Mouse (Mus musculus) C2C12 (cell line): ENCODE measurements around the gene Coasy. TPM values are rescaled to one million over a fixed set of nuclear protein-coding genes. Genes with fewer than 3 reads are reported as not detected.

Source experiments
- H3K27me3 ChIP-seq: one replicate; pipeline ENCODE4 v1.6.1; 2011; ENCODE audit not compliant: control insufficient read depth, insufficient read depth, insufficient read length
- H3K36me3 ChIP-seq: one replicate; pipeline ENCODE4 v1.6.1; 2011; ENCODE audit not compliant: control insufficient read depth, insufficient read depth
- H3K4me3 ChIP-seq: one replicate; pipeline ENCODE4 v1.5.1; 2011; ENCODE audit warnings: mild to moderate bottlenecking, control low read depth; ENCODE audit not compliant: poor library complexity, insufficient read depth, severe bottlenecking
- H3K79me2 ChIP-seq: one replicate; pipeline ENCODE4 v1.6.1; 2011; ENCODE audit not compliant: control insufficient read depth, insufficient read depth
- H3K79me3 ChIP-seq: one replicate; pipeline ENCODE4 v1.6.1; 2011; ENCODE audit warnings: low read depth, control low read depth
- H3ac ChIP-seq: one replicate; pipeline ENCODE3; 2011; ENCODE audit warnings: low read depth; ENCODE audit not compliant: control insufficient read depth, insufficient read length
- CEBPB ChIP-seq: IDR thresholded peaks from one replicate; pipeline ENCODE4 v1.6.1; 2011; ENCODE audit warnings: low read depth, mild to moderate bottlenecking, control low read depth, moderate library complexity
- CTCF ChIP-seq: IDR thresholded peaks from one replicate; pipeline ENCODE4 v1.5.1; 2011; ENCODE audit not compliant: control insufficient read depth, insufficient read depth, insufficient read length
- FOSL1 ChIP-seq: IDR thresholded peaks from one replicate; pipeline ENCODE4 v1.8.0; 2011; ENCODE audit warnings: mild to moderate bottlenecking, low read length; ENCODE audit not compliant: poor library complexity, insufficient read depth, severe bottlenecking
- MAX ChIP-seq: IDR thresholded peaks from one replicate; pipeline ENCODE4 v1.6.1; 2011; ENCODE audit warnings: mild to moderate bottlenecking, control low read depth
- MYOD1 ChIP-seq: IDR thresholded peaks from one replicate; pipeline ENCODE4 v1.6.1; 2011; ENCODE audit warnings: low read depth; ENCODE audit not compliant: control insufficient read depth, insufficient read length
- MYOG ChIP-seq: IDR thresholded peaks from one replicate; pipeline ENCODE4 v1.6.1; 2011; ENCODE audit not compliant: control insufficient read depth, insufficient read length; ENCODE audit errors: extremely low read depth
- USF1 ChIP-seq: IDR thresholded peaks from one replicate; pipeline ENCODE4 v1.6.1; 2011; ENCODE audit warnings: low read depth, mild to moderate bottlenecking, control low read depth, moderate library complexity
- polyA plus RNA-seq: library from polyadenylated mRNA; unstranded; fragments of >200 nt; fragmentation: generic; extraction: Trizol; gene quantifications from one replicate; pipeline ENCODE4 v1.2.1, GENCODE M21; 2012; ENCODE audit warnings: missing spikeins

Gene Coasy
- polyA plus RNA-seq, 1 experiment, result 31.0 TPM

DNA sequence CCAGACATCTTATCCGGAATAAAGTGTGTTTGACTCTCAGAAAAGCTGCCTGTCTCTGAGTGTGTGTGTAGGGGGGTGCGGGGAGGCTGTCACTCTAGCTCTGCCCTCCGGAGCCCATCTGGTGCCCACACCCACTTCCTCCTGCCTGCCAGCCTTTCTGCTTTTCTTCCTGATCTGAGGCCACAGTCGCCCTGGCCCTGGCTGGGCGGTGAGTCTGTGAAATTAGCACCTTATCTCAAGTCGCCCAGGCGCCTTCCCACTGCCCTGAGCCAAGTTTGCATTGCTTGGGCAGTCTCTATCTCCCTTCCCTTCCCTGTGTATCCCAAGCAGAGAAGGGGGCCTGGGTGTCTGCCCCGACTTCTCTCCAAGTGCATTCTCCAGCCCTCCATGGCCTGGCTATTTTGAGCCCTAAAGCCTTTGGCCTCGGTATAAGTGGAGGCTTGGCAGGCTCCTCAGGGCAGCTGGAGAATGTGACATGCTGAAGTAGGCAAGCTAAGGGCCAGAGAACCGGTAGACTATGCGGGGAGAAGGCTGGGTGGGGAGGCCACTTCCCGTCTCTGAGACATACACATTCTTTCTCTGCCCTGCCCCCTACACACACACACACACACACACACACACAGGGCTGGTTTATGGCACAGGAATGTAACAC is 18.6 kb upstream of the Coasy start:
- H3K4me3 ChIP-seq, result no peak overlapping the region

DNA sequence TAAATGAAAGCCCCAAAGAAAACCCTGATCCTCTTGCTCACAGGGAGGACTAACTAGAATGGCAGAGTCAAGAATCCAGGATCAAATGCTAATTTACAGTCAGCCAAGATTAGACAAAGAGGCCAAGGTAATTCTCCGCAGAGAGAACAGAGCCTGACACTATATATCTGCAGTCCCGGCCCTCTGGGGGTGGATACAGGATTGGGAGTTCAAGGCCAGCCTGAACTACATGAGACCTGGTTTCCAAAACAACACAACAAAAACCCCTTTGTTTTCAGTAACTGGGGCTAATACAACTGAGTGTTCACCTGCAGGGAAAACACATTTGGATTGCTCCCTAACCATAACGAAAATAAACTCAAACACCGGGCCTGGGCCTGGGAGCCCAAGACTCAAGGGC is 17.9 kb upstream of the Coasy start:
- no peak overlapping the region for H3ac ChIP-seq
- H3K4me3 ChIP-seq, result no peak overlapping the region
- no peaks in the 10 kb centered on the region for H3K27me3 ChIP-seq
- H3K36me3 ChIP-seq, result no peaks in the 10 kb centered on the region
- no peaks in the 10 kb centered on the region for H3K79me2 ChIP-seq
- TF ChIP-seq CEBPB (no peak), USF1 (no peak), MYOG (no peak), MAX (no peak)
- no peaks in the 10 kb centered on the region for H3K79me3 ChIP-seq

More for the DNA sequence above, 18.6 kb upstream of the Coasy start:
- Histone ChIP-seq H3K79me3 (no peaks in the 10 kb centered on the region), H3K27me3 (no peaks in the 10 kb centered on the region), H3ac (no peak overlapping the region), H3K79me2 (no peaks in the 10 kb centered on the region), H3K36me3 (no peaks in the 10 kb centered on the region)
- TF ChIP-seq CTCF (no peak), MYOD1 (peak; percentile 19)

DNA sequence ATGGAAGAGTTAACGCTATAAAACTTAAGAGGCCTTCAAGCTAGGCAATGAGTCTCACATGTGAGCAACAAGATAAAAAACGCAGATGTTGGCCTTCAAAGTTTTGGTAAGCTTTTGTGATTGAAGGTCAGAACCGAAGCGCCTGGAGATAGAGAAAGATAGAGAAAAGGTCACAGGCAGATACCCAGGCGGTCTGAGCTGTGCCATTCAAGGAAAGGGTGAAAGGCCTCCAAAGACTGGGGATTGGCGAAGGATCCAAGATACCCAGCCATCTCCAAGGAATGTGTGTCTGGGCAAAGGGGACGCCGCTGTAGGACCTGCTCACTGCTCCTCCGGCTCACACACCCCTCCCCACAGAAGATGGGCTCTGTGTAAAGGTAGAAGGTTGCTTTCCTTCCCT is 17.4 kb upstream of the Coasy start:
- H3K27me3 ChIP-seq, result no peaks in the 10 kb centered on the region
- no peak overlapping the region for H3K4me3 ChIP-seq
- TF ChIP-seq MYOG, result no peak
- TF ChIP-seq MAX, result no peak
- no peak for TF ChIP-seq FOSL1
- TF ChIP-seq USF1, result no peak
- TF ChIP-seq CTCF, result no peak
- no peak for TF ChIP-seq MYOD1
- TF ChIP-seq CEBPB, result no peak
- no peaks in the 10 kb centered on the region for H3K79me2 ChIP-seq
- H3ac ChIP-seq, result no peak overlapping the region
- H3K36me3 ChIP-seq, result no peaks in the 10 kb centered on the region
- H3K79me3 ChIP-seq, result no peaks in the 10 kb centered on the region

DNA sequence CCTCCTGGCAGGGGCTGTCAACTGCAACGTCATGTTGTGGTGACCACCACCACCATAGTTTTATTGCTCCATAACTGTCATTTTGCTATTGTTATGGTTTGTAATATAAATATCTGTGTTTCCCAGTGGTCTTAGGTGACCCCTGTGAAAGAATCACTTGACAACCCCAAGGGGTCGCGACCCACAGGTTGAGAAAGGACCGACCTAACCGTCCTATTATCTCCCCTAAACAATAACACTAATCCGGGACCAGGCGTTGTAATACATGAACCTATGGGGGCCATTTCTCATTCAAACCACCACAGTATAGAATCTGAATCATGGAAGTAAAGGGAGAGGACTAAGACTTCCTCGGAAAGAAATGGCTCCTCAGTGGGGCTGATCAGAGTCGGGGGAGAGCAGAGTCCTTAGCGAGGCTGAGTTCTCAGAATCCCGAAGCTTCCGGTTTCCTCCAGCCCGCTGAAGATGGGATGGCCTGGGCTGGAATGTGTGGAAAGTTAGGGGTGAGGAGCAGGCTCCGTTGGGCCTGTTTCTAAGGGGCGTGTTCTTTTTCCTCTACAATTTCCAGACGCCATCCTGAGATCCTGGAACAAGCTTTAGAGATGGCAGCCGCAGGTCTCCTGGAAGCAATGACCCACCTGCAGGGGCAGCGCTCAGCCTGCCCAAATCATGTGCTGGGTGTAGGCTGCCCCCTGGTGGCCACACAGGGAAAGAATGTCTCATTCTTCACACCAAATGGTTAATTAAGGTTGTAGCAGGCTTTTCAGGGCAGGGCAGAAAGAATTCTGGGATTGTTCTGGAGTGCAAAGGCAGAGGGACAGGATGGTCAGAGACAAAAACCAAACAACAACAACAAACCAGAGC is 15.6 kb upstream of the Coasy start:
- Histone ChIP-seq H3K27me3 (no peaks in the 10 kb centered on the region), H3K79me3 (no peaks in the 10 kb centered on the region), H3K4me3 (no peak overlapping the region), H3ac (no peak overlapping the region), H3K79me2 (no peaks in the 10 kb centered on the region), H3K36me3 (no peaks in the 10 kb centered on the region)
- TF ChIP-seq CTCF (peak; percentile 80), FOSL1 (no peak), MAX (peak; percentile 55), USF1 (peak; percentile 15)

DNA sequence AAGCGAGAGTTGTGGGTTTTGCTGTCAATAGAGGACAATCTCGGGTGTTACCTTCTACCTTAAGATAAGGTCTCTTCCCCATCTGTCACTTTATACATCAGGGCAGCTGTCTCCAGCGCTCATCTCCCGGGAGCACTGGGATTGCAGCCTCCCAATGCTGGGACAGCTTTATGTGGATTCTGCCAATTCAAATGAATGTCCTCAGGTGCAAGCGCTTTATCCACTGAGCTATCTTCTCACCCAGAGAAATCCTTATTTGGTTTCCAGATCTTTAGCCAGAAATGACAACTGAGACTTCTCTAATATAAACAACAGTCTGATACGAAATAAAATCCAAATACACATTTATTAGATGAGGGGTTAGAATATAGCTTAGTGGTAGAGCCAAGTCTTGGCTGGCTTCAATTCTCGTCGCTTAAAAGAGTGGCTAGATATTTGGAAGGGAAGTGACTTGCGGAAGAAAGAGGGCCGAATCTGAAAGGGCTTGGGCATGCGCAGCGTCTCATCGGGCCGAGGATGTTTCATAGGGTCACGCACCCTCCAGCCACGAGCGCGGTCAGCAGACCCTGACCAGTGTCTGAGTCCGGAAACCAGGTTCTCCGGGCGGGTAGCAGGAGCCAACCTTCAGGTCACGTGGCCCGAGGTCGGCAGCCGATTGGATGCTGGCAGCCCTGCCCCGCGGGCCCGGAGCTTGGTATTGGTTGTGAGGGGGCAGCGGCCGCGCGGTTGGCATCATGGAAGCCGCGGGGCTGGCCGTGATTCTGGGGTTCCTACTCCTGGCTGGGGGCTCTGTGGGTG is 12.8 kb upstream of the Coasy start, which contains the start of gene Naglu:
Naglu (plus strand) TSS at position 622 of the 798 bp plus-strand sequence.
- Histone ChIP-seq H3K36me3 (no peaks in the 10 kb centered on the region), H3K27me3 (no peaks in the 10 kb centered on the region), H3K79me2 (no peaks in the 10 kb centered on the region), H3K79me3 (no peaks in the 10 kb centered on the region), H3K4me3 (peak within 1 kb of the TSS; percentile 60), H3ac (peak within 1 kb of the TSS; percentile 72)
- TF ChIP-seq MYOD1 (no peak), MAX (peak; percentile 83), USF1 (peak; percentile 97), FOSL1 (no peak)
